Mouse (Mus musculus) erythroblast, embryonic 14.5 days (primary cell): Measurements from ENCODE around the gene Tbc1d2. TPM values are rescaled to one million over a fixed set of nuclear protein-coding genes. Genes with fewer than 3 reads are reported as not detected.
"Not testable (repeated sequence)": the region's sequence is repeated elsewhere in the genome, so short reads cannot be mapped to it uniquely, and the experiment has no call there.

ENCODE experiments used
- H3K27me3 ChIP-seq: 2 replicates; pipeline ENCODE4 v1.6.1; 2012; ENCODE audit warnings: inconsistent platforms; ENCODE audit not compliant: control insufficient read depth
- H3K36me3 ChIP-seq: 2 replicates; pipeline ENCODE4 v1.6.1; 2012; ENCODE audit warnings: mild to moderate bottlenecking, inconsistent platforms; ENCODE audit not compliant: control insufficient read depth
- H3K4me1 ChIP-seq: 2 replicates; pipeline ENCODE4 v1.6.1; 2012; ENCODE audit warnings: inconsistent platforms; ENCODE audit not compliant: control insufficient read depth
- H3K4me3 ChIP-seq: replicated peaks from 2 replicates; pipeline ENCODE3; 2012; ENCODE audit warnings: moderate library complexity, mild to moderate bottlenecking, inconsistent platforms
- H3K9me3 ChIP-seq: 2 replicates; pipeline ENCODE4 v1.6.1; 2012; ENCODE audit warnings: low read length, inconsistent platforms, mixed read lengths; ENCODE audit not compliant: control insufficient read depth
- GATA1 ChIP-seq: IDR thresholded peaks from 2 replicates; pipeline ENCODE4 v1.6.1; 2012; ENCODE audit warnings: low read length, inconsistent platforms, mixed read lengths
- TAL1 ChIP-seq: IDR thresholded peaks from 3 replicates; pipeline ENCODE4 v1.6.1; 2012; ENCODE audit warnings: low read length, inconsistent platforms, mixed read lengths
- polyA plus RNA-seq: library from polyadenylated mRNA; stranded (reverse); fragments of >175 nt; gene quantifications from 2 replicates; pipeline ENCODE4 v1.2.3, GENCODE M21; 2012

Tbc1d2 gene
- polyA plus RNA-seq, 1 experiment = 0.03 TPM

GRCm38 (mm10) chr4:46589151-46589550, 60.9 kb downstream of the Tbc1d2 start:
- Histone ChIP-seq H3K27me3 (peaks cover 2% of the 10 kb centered on the region; the same call in 1 of the 2 replicates), H3K4me1 (no peaks in the 10 kb centered on the region), H3K9me3 (no peaks in the 10 kb centered on the region), H3K36me3 (no peaks in the 10 kb centered on the region), H3K4me3 (no peak overlapping the region)
- TF ChIP-seq GATA1 (no peak), TAL1 (no peak)

DNA sequence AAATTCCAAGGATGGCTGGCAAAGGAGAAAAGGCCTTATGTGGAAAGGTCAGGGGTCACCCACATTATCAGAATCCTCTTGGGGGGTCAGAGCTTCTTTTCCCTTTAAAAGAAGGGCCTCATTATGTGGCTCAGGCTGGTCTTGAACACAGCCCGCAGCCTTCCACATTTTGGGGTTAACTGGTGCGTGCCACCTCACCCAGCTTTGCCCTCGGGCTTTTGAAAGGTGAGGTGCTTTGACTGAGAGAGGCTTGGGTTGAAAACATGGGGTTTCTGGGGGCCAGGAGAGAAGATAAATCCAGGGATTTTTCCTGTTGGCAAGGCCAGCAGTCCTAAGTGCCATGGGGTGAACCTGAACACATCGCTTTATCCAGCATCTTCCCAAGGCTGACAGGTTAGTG, 63.5 kb downstream of the Tbc1d2 start:
- no peaks in the 10 kb centered on the region; the same call in 1 of the 2 replicates for H3K9me3 ChIP-seq
- no peaks in the 10 kb centered on the region for H3K4me1 ChIP-seq
- no peaks in the 10 kb centered on the region for H3K36me3 ChIP-seq
- H3K4me3 ChIP-seq = no peak overlapping the region
- TF ChIP-seq TAL1 (no peak), GATA1 (no peak)
- peaks cover 2% of the 10 kb centered on the region; the same call in 1 of the 2 replicates for H3K27me3 ChIP-seq

DNA sequence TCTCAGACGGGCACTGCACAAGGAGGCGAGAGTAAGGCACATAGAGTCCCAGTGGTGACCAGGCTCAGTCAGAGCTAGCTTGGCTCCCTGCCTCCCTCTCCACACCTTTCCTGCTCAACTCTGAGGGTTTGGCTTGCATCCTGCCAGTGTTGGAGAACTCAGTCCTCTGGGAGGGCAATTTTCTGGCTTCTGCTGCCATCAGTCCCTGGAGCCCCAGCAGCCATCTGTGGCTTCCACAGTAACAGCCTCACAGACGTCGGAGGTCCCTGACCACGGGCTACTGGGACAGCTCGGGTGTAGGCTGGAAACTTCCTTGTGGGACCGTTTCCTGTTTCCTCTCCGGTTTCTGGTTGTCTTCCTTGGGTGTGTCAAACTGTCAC, 64.2 kb downstream of the Tbc1d2 start:
- TF ChIP-seq TAL1 = no peak
- no peak for TF ChIP-seq GATA1
- H3K4me1 ChIP-seq = no peaks in the 10 kb centered on the region
- H3K27me3 ChIP-seq = peaks cover 2% of the 10 kb centered on the region; the same call in 1 of the 2 replicates
- H3K9me3 ChIP-seq = no peaks in the 10 kb centered on the region; the same call in 1 of the 2 replicates
- H3K36me3 ChIP-seq = no peaks in the 10 kb centered on the region
- no peak overlapping the region for H3K4me3 ChIP-seq

DNA sequence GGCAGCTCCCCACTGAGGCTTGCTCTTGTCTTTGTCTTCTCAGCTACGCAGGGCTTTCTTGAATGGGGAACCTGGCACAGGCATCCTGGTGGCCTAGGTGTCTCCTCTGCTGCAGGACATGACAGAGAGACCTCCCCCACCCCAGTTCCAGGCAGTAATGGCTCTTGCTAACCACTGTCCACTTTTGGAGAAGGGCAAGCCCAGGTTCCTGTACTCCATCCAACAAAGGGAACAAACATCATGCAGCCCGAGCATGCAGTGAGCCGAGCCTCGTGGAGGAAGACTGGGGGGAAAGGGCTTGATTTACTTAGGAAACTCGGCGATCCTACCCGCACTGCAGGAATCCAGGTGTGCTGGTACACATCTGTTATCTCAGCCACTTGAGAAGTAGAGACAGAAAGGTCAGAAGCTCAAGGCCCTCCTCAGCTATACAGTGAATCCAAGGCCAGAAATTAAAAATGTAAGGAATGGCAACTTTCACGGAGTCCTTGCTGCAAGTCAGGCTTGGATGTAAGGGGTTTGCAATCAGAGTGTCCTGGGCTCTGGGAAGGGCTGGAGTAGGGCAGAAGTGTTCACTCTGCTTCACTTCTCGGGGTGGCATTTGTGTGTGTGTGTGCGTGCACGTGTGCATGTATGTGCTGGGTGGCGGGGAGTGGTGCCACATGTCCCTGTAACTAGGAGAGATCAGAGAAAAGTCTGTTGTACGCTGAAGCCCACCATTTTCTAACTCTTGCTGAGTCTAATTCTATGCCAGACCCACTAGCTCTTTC, 64.8 kb downstream of the Tbc1d2 start:
- Histone ChIP-seq H3K27me3 (peaks cover 2% of the 10 kb centered on the region; the same call in 1 of the 2 replicates), H3K9me3 (no peaks in the 10 kb centered on the region; the same call in 1 of the 2 replicates), H3K4me3 (no peak overlapping the region), H3K4me1 (no peaks in the 10 kb centered on the region), H3K36me3 (no peaks in the 10 kb centered on the region)
- TF ChIP-seq TAL1 (no peak), GATA1 (no peak)

GRCm38 (mm10) chr4:46584536-46584935, 65.5 kb downstream of the Tbc1d2 start:
- not testable (repeated sequence) for H3K4me1 ChIP-seq, H3K27me3 ChIP-seq, H3K4me3 ChIP-seq, H3K9me3 ChIP-seq, H3K36me3 ChIP-seq

- not testable (repeated sequence) for H3K4me1 ChIP-seq, H3K27me3 ChIP-seq, H3K36me3 ChIP-seq, H3K4me3 ChIP-seq, H3K9me3 ChIP-seq
Measured at GRCm38 (mm10) chr4:46584084-46584483, 65.9 kb downstream of the Tbc1d2 start.

GRCm38 (mm10) chr4:46582024-46582423, 68.0 kb downstream of the Tbc1d2 start:
- not testable (repeated sequence) for H3K4me1 ChIP-seq, H3K4me3 ChIP-seq, H3K9me3 ChIP-seq, H3K27me3 ChIP-seq, H3K36me3 ChIP-seq

GRCm38 (mm10) chr4:46581577-46581976, 68.4 kb downstream of the Tbc1d2 start:
- not testable (repeated sequence) for H3K27me3 ChIP-seq, H3K4me3 ChIP-seq, H3K9me3 ChIP-seq, H3K36me3 ChIP-seq, H3K4me1 ChIP-seq

GRCm38 (mm10) chr4:46580799-46581243, 69.2 kb downstream of the Tbc1d2 start:
- H3K4me3 ChIP-seq, H3K27me3 ChIP-seq, H3K4me1 ChIP-seq, H3K9me3 ChIP-seq, H3K36me3 ChIP-seq: not testable (repeated sequence)

GRCm38 (mm10) chr4:46578796-46579346, 71.1 kb downstream of the Tbc1d2 start:
- H3K27me3 ChIP-seq, H3K4me3 ChIP-seq, H3K4me1 ChIP-seq, H3K9me3 ChIP-seq, H3K36me3 ChIP-seq: not testable (repeated sequence)
